Mouse (Mus musculus): ENCODE data around the gene Vars. TPM values are rescaled to one million over a fixed set of nuclear protein-coding genes. Genes with fewer than 3 reads are reported as not detected.

The Vars gene
- total and polyA plus RNA-seq, 3 experiments = 90.3 to 280 (median 277) TPM

DNA sequence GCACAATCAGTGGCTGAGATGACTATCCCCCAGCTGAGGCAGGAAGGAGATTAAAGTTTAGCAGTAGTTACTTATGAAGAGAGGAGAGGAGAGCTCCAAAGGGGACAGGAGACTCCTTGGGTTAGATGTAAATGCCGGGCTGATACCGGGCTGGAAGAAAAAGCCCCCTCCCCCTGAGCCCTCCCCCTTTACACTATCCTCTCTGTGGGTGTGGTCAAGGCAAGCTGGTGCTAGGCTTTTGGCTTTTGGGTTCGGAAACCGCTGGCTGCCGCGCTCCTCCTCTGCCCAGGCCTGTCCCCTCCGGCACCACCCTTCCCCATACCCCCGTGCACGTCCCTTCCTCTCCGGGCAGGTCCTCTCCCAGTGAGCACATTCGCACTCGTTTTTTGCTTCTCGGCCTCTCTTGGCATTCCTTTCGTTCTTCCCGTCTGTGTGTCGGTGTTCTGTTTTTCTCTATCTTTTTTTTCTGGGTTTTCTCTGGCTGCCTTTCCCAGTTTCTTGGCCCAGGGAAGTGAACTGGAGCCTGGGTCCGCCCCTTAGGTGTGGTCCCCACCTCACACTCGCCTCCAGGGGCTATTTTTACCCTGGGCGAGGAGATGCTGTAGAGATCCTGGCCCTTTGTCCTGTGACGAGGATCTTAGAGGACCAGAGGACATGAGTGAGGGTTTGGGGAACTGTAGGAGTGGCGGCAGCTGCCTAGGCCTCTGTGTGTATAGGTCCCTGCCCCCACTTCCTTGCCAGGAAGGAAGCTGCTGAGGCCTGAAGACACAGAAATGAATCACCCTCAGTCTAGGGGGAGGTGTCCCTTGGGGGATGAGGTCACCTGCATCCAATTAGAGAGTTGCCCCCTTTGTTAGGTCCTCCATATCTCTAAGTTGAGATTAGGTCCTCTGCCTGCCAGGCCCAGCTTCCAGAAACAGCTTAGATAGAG, 50.6 kb downstream of the Vars start (continued):
- TF ChIP-seq IRF4 (IDR thresholded peaks at IDR 0.05; ENCODE audit: low read depth, low read length) = peak; percentile 99

- peak overlapping the region; percentile 79 to 94 (median 86) for H3K4me3 ChIP-seq (replicated peaks in 1 of 3; ENCODE audit: low read depth in 2 of 3, low read length in 2 of 3, poor library complexity in 1 of 3)
- in situ Hi-C loops (cut with MboI; ENCODE audit: low pct_ligation_motif_present, low pct_unique_long_range_greater_than_20kb, low sequenced_read_pairs) = no loop called here
Observed at GRCm38 (mm10) chr17:35052271-35052798, 51.5 kb downstream of the Vars start.

DNA sequence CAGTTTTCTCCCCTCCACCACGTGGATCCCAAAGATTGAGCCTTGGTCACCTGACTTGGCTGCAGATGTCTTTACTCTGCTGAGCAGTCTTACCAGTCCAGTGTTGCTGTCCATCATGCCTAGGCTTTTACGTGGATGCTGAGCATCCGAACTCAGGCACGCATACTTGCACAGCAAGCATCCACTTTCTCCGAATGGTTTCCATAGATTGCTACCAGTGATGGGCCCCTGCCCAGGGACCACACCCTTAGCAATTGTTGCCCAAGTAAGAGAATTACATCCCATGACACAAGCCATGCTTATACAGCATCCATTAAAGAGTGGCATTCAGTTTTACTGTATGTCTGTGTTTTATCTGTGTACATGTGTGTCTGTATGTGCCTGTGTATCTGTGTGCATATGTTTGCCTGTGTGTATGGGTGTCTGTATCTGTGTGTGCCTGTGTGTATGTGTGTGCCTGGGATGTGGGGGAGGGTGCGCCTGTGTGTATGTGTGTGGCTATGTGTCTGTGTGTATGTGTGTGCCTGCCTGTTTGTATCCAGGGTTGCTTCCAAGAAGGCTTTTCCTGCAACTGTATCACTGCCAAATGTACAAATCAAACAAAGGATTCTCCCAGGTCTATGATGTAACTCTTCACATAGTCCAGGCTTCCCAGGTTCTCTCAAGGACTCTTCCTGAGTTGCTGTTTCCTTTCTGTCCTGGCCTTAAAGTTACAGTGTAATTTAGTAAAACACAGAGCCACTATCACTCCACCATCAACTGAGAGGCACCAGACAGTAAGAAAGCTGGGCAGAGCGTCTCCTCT, 55.1 kb downstream of the Vars start:
- Histone ChIP-seq H3K27ac (ENCODE audit: insufficient read depth, low read depth) (no peak overlapping the region), H3K79me2 (replicated peaks; ENCODE audit: control insufficient read depth, extremely low read depth, insufficient read depth, poor library complexity, severe bottlenecking) (peaks cover 20% of the 10 kb centered on the region), H3K4me1 (ENCODE audit: control insufficient read depth in 1 of 2, insufficient read depth in 2 of 2) (peaks cover 9 to 20% of the 10 kb centered on the region in 2 experiments), H3K36me3 (replicated peaks in 1 of 2; ENCODE audit: control insufficient read depth in 1 of 2, insufficient read depth in 1 of 2, low read length in 1 of 2) (peaks cover 69 to 83% of the 10 kb centered on the region in 2 experiments), H3K4me3 (replicated peaks in 1 of 3; ENCODE audit: low read depth in 2 of 3, low read length in 2 of 3, poor library complexity in 1 of 3) (no peak overlapping the region), H3K9ac (ENCODE audit: insufficient read depth, low read depth) (no peak overlapping the region), H3K27me3 (replicated peaks) (no peaks in the 10 kb centered on the region), H3K9me3 (replicated peaks; ENCODE audit: low read length) (peaks cover 7% of the 10 kb centered on the region), H3K4me2 (ENCODE audit: insufficient read depth, low read depth, poor library complexity, severe bottlenecking) (no peak overlapping the region)
- no peak for DNase-seq (ENCODE audit: extremely low read depth)
- dilution Hi-C loops (cut with MboI; ENCODE audit: extremely low pct_ligation_motif_present, extremely low pct_unique_long_range_greater_than_20kb, low sequenced_read_pairs) = no loop called here
- no peak for TF ChIP-seq CHD2 (IDR thresholded peaks at IDR 0.05; ENCODE audit: low read length)
- no peak for TF ChIP-seq CTCF (conservative IDR thresholded peaks at IDR 0.05 in 1 of 2, IDR thresholded peaks at IDR 0.05 in 1 of 2; ENCODE audit: low read depth in 2 of 2, low read length in 2 of 2)
- TF ChIP-seq RCOR1 (conservative IDR thresholded peaks at IDR 0.05; ENCODE audit: low read depth, low read length) = no peak
- TF ChIP-seq ZKSCAN1 (IDR thresholded peaks at IDR 0.05; ENCODE audit: borderline replicate concordance, low read depth, low read length) = no peak
- TF ChIP-seq MEF2A (IDR thresholded peaks at IDR 0.05; ENCODE audit: borderline replicate concordance, low read depth, low read length) = no peak
- no peak for TF ChIP-seq RAD21 (IDR thresholded peaks at IDR 0.05; ENCODE audit: low read depth, low read length)
- no peak for TF ChIP-seq NRF1 (IDR thresholded peaks at IDR 0.05; ENCODE audit: low read depth, low read length)
- no peak for TF ChIP-seq NELFE (IDR thresholded peaks at IDR 0.05; ENCODE audit: low read depth, low read length)
- no peak for TF ChIP-seq HCFC1 (IDR thresholded peaks at IDR 0.05; ENCODE audit: low read depth, low read length)
- no peak for TF ChIP-seq ETS1 (conservative IDR thresholded peaks at IDR 0.05; ENCODE audit: low read depth, low read length)
- no peak for TF ChIP-seq IRF4 (IDR thresholded peaks at IDR 0.05; ENCODE audit: low read depth, low read length)
- TF ChIP-seq MAFK (IDR thresholded peaks at IDR 0.05; ENCODE audit: insufficient replicate concordance, low read length) = no peak
- TF ChIP-seq TBP (conservative IDR thresholded peaks at IDR 0.05; ENCODE audit: low read depth, low read length) = no peak
- TF ChIP-seq ZC3H11A (IDR thresholded peaks at IDR 0.05; ENCODE audit: low read depth, low read length) = no peak
- TF ChIP-seq MAX (IDR thresholded peaks at IDR 0.05; ENCODE audit: low read length) = no peak
- in situ Hi-C loops (cut with MboI; ENCODE audit: low pct_ligation_motif_present, low pct_unique_long_range_greater_than_20kb, low sequenced_read_pairs) = no loop called here

More at GRCm38 (mm10) chr17:35052271-35052798, 51.5 kb downstream of the Vars start:
- Histone ChIP-seq H3K36me3 (replicated peaks in 1 of 2; ENCODE audit: control insufficient read depth in 1 of 2, insufficient read depth in 1 of 2, low read length in 1 of 2) (peaks cover 41 to 47% of the 10 kb centered on the region in 2 experiments), H3K9me3 (replicated peaks; ENCODE audit: low read length) (peaks cover 7% of the 10 kb centered on the region), H3K4me1 (ENCODE audit: control insufficient read depth in 1 of 2, insufficient read depth in 2 of 2) (peaks cover 9 to 26% of the 10 kb centered on the region in 2 experiments), H3K27ac (ENCODE audit: insufficient read depth, low read depth) (peak overlapping the region; percentile 96), H3K79me2 (replicated peaks; ENCODE audit: control insufficient read depth, extremely low read depth, insufficient read depth, poor library complexity, severe bottlenecking) (peaks cover 27% of the 10 kb centered on the region), H3K27me3 (replicated peaks) (no peaks in the 10 kb centered on the region), H3K9ac (ENCODE audit: insufficient read depth, low read depth) (peak overlapping the region; percentile 55), H3K4me2 (ENCODE audit: insufficient read depth, low read depth, poor library complexity, severe bottlenecking) (peak overlapping the region; percentile 58)
- no peak for TF ChIP-seq CTCF (conservative IDR thresholded peaks at IDR 0.05 in 1 of 2, IDR thresholded peaks at IDR 0.05 in 1 of 2; ENCODE audit: low read depth in 2 of 2, low read length in 2 of 2)
- TF ChIP-seq CHD1 (IDR thresholded peaks at IDR 0.05; ENCODE audit: low read depth, low read length) = no peak
- TF ChIP-seq IRF4 (IDR thresholded peaks at IDR 0.05; ENCODE audit: low read depth, low read length) = no peak
- TF ChIP-seq MYC (IDR thresholded peaks at IDR 0.05; ENCODE audit: low read depth, low read length) = no peak
- no peak for TF ChIP-seq SIN3A (IDR thresholded peaks at IDR 0.05; ENCODE audit: low read length)
- TF ChIP-seq JUND (conservative IDR thresholded peaks at IDR 0.05; ENCODE audit: low read depth, low read length) = no peak
- TF ChIP-seq UBTF (IDR thresholded peaks at IDR 0.05; ENCODE audit: low read depth, low read length) = no peak
- TF ChIP-seq BHLHE40 (IDR thresholded peaks at IDR 0.05; ENCODE audit: low read depth, low read length) = peak; percentile 31; the same call in 1 of the 2 replicates
- no peak for TF ChIP-seq RAD21 (IDR thresholded peaks at IDR 0.05; ENCODE audit: low read depth, low read length)
- dilution Hi-C loops (cut with MboI; ENCODE audit: extremely low pct_ligation_motif_present, extremely low pct_unique_long_range_greater_than_20kb, low sequenced_read_pairs) = no loop called here
- no peak for DNase-seq (ENCODE audit: extremely low read depth)
